Mouse (Mus musculus) heart, adult 2 months (tissue): Measurements from ENCODE around the gene Acss2.

ENCODE experiments used
- CTCF ChIP-seq: fragments of 200-600 bp; IDR thresholded peaks from 2 replicates; pipeline ENCODE4 v1.8.1; 2022; ENCODE audit warnings: antibody characterized with exemption, mild to moderate bottlenecking, moderate library complexity
- POLR2A ChIP-seq: fragments of 200-500 bp; IDR thresholded peaks from 2 replicates; pipeline ENCODE4 v1.6.1; 2011; ENCODE audit warnings: mild to moderate bottlenecking, low read depth, low read length, control low read depth; ENCODE audit not compliant: insufficient read depth

GRCm38 (mm10) chr2:155518531-155519270 is 953 bp downstream of the Acss2 start:
- no peak for TF ChIP-seq POLR2A
- TF ChIP-seq CTCF: no peak
